Mouse (Mus musculus): ENCODE data around the gene Col8a2. TPM values are rescaled to one million over a fixed set of nuclear protein-coding genes. Genes with fewer than 3 reads are reported as not detected.

The Col8a2 gene
- polyA plus RNA-seq, 1 experiment from 2014 or later, result 7.4 TPM

- DNase-seq (ENCODE audit: low spot score), result no peak
Observed at GRCm38 (mm10) chr4:126288085-126288666, 1.6 kb downstream of the Col8a2 start.

GRCm38 (mm10) chr4:126290314-126290713, 3.7 kb downstream of the Col8a2 start:
- ATAC-seq (ENCODE audit: insufficient read depth, low FRiP score, low TSS enrichment) (no peak), DNase-seq (ENCODE audit: low spot score) (no peak)
- 87% methylated on average over 8 of the region's 8 CpGs for WGBS
- H3K27me3 ChIP-seq (ENCODE audit: control insufficient read depth, insufficient read depth, low read length), result peaks cover 32% of the 10 kb centered on the region
- no peak overlapping the region for H3K4me2 ChIP-seq (ENCODE audit: low read depth)
- H3K4me3 ChIP-seq (ENCODE audit: low read depth, low read length), result no peak overlapping the region
- no peaks in the 10 kb centered on the region for H3K36me3 ChIP-seq (ENCODE audit: control insufficient read depth, insufficient read depth, low read length)
- no peak overlapping the region for H3K9ac ChIP-seq (ENCODE audit: low read length)
- 0 out of 2 replicates have a peak, but pooled peaks cover 5% of the 10 kb centered on the region for H3K4me1 ChIP-seq (ENCODE audit: control insufficient read depth, insufficient read depth, low read length)
- no peaks in the 10 kb centered on the region for H3K9me3 ChIP-seq (ENCODE audit: control insufficient read depth, low read length)
- no peak overlapping the region for H3K27ac ChIP-seq (ENCODE audit: low read depth, low read length)

More at GRCm38 (mm10) chr4:126288085-126288666, 1.6 kb downstream of the Col8a2 start:
- Histone ChIP-seq H3K27me3 (ENCODE audit: control insufficient read depth, insufficient read depth, low read length) (peaks cover 32% of the 10 kb centered on the region), H3K9me3 (ENCODE audit: control insufficient read depth, low read length) (no peaks in the 10 kb centered on the region), H3K4me1 (ENCODE audit: control insufficient read depth, insufficient read depth, low read length) (0 out of 2 replicates have a peak, but pooled peaks cover 5% of the 10 kb centered on the region), H3K9ac (ENCODE audit: low read length) (no peak overlapping the region), H3K4me3 (ENCODE audit: low read depth, low read length) (no peak overlapping the region), H3K4me2 (ENCODE audit: low read depth) (no peak overlapping the region), H3K36me3 (ENCODE audit: control insufficient read depth, insufficient read depth, low read length) (no peaks in the 10 kb centered on the region), H3K27ac (ENCODE audit: low read depth, low read length) (no peak overlapping the region)
- 44% methylated on average over 17 of the region's 17 CpGs for WGBS
- no peak for ATAC-seq (ENCODE audit: insufficient read depth, low FRiP score, low TSS enrichment)

- 0 out of 2 replicates have a peak, but pooled peaks cover 5% of the 10 kb centered on the region for H3K4me1 ChIP-seq (ENCODE audit: control insufficient read depth, insufficient read depth, low read length)
- H3K9ac ChIP-seq (ENCODE audit: low read length), result no peak overlapping the region
- 49% methylated on average over 11 of the region's 13 CpGs for WGBS
- H3K9me3 ChIP-seq (ENCODE audit: control insufficient read depth, low read length), result no peaks in the 10 kb centered on the region
- H3K4me2 ChIP-seq (ENCODE audit: low read depth), result no peak overlapping the region
- H3K4me3 ChIP-seq (ENCODE audit: low read depth, low read length), result no peak overlapping the region
- DNase-seq (ENCODE audit: low spot score), result no peak
- no peak overlapping the region for H3K27ac ChIP-seq (ENCODE audit: low read depth, low read length)
- ATAC-seq (ENCODE audit: insufficient read depth, low FRiP score, low TSS enrichment), result no peak
- peaks cover 33% of the 10 kb centered on the region for H3K27me3 ChIP-seq (ENCODE audit: control insufficient read depth, insufficient read depth, low read length)
- H3K36me3 ChIP-seq (ENCODE audit: control insufficient read depth, insufficient read depth, low read length), result no peaks in the 10 kb centered on the region
Observed at GRCm38 (mm10) chr4:126291196-126291595, 4.6 kb downstream of the Col8a2 start.

GRCm38 (mm10) chr4:126295152-126295551, 8.6 kb downstream of the Col8a2 start:
- Histone ChIP-seq H3K4me3 (ENCODE audit: low read depth, low read length) (no peak overlapping the region), H3K4me1 (ENCODE audit: control insufficient read depth, insufficient read depth, low read length) (peaks cover 7% of the 10 kb centered on the region), H3K9ac (ENCODE audit: low read length) (no peak overlapping the region), H3K36me3 (ENCODE audit: control insufficient read depth, insufficient read depth, low read length) (no peaks in the 10 kb centered on the region), H3K4me2 (ENCODE audit: low read depth) (no peak overlapping the region), H3K27me3 (ENCODE audit: control insufficient read depth, insufficient read depth, low read length) (peaks cover 36% of the 10 kb centered on the region), H3K9me3 (ENCODE audit: control insufficient read depth, low read length) (no peaks in the 10 kb centered on the region), H3K27ac (ENCODE audit: low read depth, low read length) (no peak overlapping the region)
- WGBS, result 74% methylated on average over 6 of the region's 6 CpGs
- ATAC-seq (ENCODE audit: insufficient read depth, low FRiP score, low TSS enrichment) (no peak), DNase-seq (ENCODE audit: low spot score) (no peak)

- 33% methylated on average over 4 of the region's 4 CpGs for WGBS
- no peak overlapping the region for H3K27ac ChIP-seq (ENCODE audit: low read depth, low read length)
- no peak overlapping the region for H3K4me3 ChIP-seq (ENCODE audit: low read depth, low read length)
- no peak overlapping the region for H3K9ac ChIP-seq (ENCODE audit: low read length)
- peaks cover 44% of the 10 kb centered on the region for H3K27me3 ChIP-seq (ENCODE audit: control insufficient read depth, insufficient read depth, low read length)
- no peak for DNase-seq (ENCODE audit: low spot score)
- no peaks in the 10 kb centered on the region for H3K36me3 ChIP-seq (ENCODE audit: control insufficient read depth, insufficient read depth, low read length)
- H3K9me3 ChIP-seq (ENCODE audit: control insufficient read depth, low read length), result no peaks in the 10 kb centered on the region
- H3K4me2 ChIP-seq (ENCODE audit: low read depth), result no peak overlapping the region
- H3K4me1 ChIP-seq (ENCODE audit: control insufficient read depth, insufficient read depth, low read length), result peaks cover 9% of the 10 kb centered on the region
- ATAC-seq (ENCODE audit: insufficient read depth, low FRiP score, low TSS enrichment), result no peak
Observed at GRCm38 (mm10) chr4:126295937-126296336, 9.3 kb downstream of the Col8a2 start.

GRCm38 (mm10) chr4:126296617-126297101, 10.1 kb downstream of the Col8a2 start:
- Histone ChIP-seq H3K4me1 (ENCODE audit: control insufficient read depth, insufficient read depth, low read length) (peaks cover 16% of the 10 kb centered on the region), H3K4me3 (ENCODE audit: low read depth, low read length) (peak overlapping the region; percentile 20; the same call in 1 of the 2 replicates), H3K9ac (ENCODE audit: low read length) (peak overlapping the region; percentile 53), H3K27me3 (ENCODE audit: control insufficient read depth, insufficient read depth, low read length) (peaks cover 51% of the 10 kb centered on the region), H3K36me3 (ENCODE audit: control insufficient read depth, insufficient read depth, low read length) (no peaks in the 10 kb centered on the region), H3K27ac (ENCODE audit: low read depth, low read length) (no peak overlapping the region), H3K9me3 (ENCODE audit: control insufficient read depth, low read length) (no peaks in the 10 kb centered on the region), H3K4me2 (ENCODE audit: low read depth) (peak overlapping the region; percentile 48)
- ATAC-seq (ENCODE audit: insufficient read depth, low FRiP score, low TSS enrichment) (no peak), DNase-seq (ENCODE audit: low spot score) (peak; percentile 66)
- under 1% methylated on average over 34 of the region's 34 CpGs for WGBS

GRCm38 (mm10) chr4:126300916-126301583, 14.5 kb downstream of the Col8a2 start:
- Histone ChIP-seq H3K36me3 (ENCODE audit: control insufficient read depth, insufficient read depth, low read length) (no peaks in the 10 kb centered on the region), H3K4me1 (ENCODE audit: control insufficient read depth, insufficient read depth, low read length) (peaks cover 16% of the 10 kb centered on the region), H3K27ac (ENCODE audit: low read depth, low read length) (no peak overlapping the region), H3K4me2 (ENCODE audit: low read depth) (peak overlapping the region; percentile 44), H3K9ac (ENCODE audit: low read length) (no peak overlapping the region), H3K9me3 (ENCODE audit: control insufficient read depth, low read length) (no peaks in the 10 kb centered on the region), H3K27me3 (ENCODE audit: control insufficient read depth, insufficient read depth, low read length) (peaks cover 57% of the 10 kb centered on the region), H3K4me3 (ENCODE audit: low read depth, low read length) (peak overlapping the region; percentile 23)
- ATAC-seq (ENCODE audit: insufficient read depth, low FRiP score, low TSS enrichment) (no peak), DNase-seq (ENCODE audit: low spot score) (peak; percentile 47)
- under 1% methylated on average over 45 of the region's 50 CpGs for WGBS

- no peaks in the 10 kb centered on the region for H3K9me3 ChIP-seq (ENCODE audit: control insufficient read depth, low read length)
- H3K4me2 ChIP-seq (ENCODE audit: low read depth), result peak overlapping the region; percentile 44
- peaks cover 52% of the 10 kb centered on the region for H3K27me3 ChIP-seq (ENCODE audit: control insufficient read depth, insufficient read depth, low read length)
- no peaks in the 10 kb centered on the region for H3K36me3 ChIP-seq (ENCODE audit: control insufficient read depth, insufficient read depth, low read length)
- peak overlapping the region; percentile 23 for H3K4me3 ChIP-seq (ENCODE audit: low read depth, low read length)
- WGBS, result 3% methylated on average over 27 of the region's 27 CpGs
- DNase-seq (ENCODE audit: low spot score) (no peak), ATAC-seq (ENCODE audit: insufficient read depth, low FRiP score, low TSS enrichment) (no peak)
- H3K4me1 ChIP-seq (ENCODE audit: control insufficient read depth, insufficient read depth, low read length), result peaks cover 14% of the 10 kb centered on the region
- no peak overlapping the region for H3K27ac ChIP-seq (ENCODE audit: low read depth, low read length)
- H3K9ac ChIP-seq (ENCODE audit: low read length), result no peak overlapping the region
Observed at GRCm38 (mm10) chr4:126301584-126302309, 15.2 kb downstream of the Col8a2 start.
